Mouse (Mus musculus) embryo, embryonic 10 days (tissue): ENCODE data around the gene Abcb6.

Experiments
- DNase-seq: peaks from one replicate; pipeline ENCODE4 v3.0.0-alpha.2; 2015; ENCODE audit warnings: low spot score

Abcb6 gene

DNA sequence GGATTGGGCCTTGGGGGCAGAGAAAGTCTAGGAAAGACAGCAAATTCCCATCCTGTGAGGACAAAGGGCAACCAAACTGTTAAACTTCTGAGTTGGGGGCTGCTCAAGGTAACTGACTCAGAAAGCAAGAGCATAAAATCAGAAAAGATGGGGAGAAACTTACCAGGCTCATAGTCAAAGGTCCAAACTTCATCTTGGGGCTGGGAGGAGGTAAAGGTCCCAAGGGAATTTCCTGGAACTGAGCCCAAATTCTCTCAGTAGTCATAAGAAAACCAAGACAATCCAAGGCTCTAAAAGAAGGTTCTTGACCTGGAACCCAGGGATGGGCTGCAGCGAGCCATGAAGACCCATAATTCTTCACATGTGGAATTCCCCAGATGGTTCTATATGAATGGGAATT, 21.0 kb upstream of the Abcb6 start:
- no peak for DNase-seq

DNA sequence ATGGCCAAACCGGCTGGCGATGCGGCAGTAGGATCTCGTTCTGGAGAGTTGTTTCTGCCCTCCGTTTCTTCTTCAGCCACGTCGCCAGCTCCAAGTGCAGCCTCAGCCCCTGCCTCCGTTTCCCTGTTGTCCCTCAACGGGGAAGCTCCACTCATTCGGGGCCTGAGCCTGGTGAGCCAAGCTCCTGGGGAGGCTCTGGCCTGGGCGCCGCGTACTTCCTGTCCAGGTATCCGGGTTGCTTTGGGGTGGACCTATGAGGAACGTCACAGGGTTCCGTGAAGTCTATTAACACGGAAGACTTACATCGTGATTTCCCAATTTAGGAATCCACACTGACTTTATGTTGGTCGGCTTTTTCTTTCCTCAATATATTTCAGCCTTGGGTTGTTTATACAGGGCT, 12.3 kb upstream of the Abcb6 start:
- DNase-seq = peak; percentile 40

DNA sequence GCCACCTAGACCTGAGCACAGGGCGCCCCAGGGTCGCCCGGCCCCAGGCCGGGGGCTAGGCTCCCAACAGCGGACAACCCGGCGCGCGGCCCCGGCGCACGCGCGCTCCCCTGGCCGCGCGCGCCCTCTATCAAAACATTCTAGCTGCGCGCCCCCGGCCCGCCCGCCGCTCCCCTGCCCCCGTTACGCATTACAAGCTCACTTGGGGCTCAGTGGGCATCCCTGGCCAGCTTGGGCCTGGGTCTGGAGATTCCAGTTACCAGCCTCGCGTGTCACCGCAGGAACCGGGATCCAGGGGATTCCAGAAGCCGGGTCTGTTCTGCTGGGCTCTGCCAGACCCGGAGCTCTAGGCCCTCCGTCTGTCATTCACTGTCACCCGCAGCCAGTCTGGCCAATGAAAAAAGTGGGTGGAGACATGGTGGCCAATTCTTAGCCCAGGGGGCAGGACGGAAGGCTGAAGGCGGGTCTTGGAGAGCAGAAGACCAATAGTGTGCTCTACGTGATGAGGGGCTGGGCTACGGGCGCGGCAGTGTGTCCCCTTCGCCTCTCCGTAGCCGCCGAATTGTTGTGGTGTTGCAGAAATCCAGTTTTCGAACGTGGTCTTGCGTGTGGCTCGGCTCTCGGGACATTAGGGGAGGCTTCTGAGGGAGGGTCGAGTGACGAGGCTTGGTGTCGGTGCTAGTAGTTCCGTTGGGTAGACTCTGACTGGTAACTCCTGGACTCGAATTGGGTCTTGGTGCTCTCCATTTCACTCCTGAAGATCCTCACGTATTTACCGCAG, 11.6 kb upstream of the Abcb6 start, which contains the start of the genes Ankzf1 and Atg9a:
Gene Ankzf1 (plus strand): TSS at position 530 of the 781 bp plus-strand sequence.
Gene Atg9a (minus strand): TSS at position 575 of the 781 bp plus-strand sequence.
- DNase-seq = peak; percentile 98

DNA sequence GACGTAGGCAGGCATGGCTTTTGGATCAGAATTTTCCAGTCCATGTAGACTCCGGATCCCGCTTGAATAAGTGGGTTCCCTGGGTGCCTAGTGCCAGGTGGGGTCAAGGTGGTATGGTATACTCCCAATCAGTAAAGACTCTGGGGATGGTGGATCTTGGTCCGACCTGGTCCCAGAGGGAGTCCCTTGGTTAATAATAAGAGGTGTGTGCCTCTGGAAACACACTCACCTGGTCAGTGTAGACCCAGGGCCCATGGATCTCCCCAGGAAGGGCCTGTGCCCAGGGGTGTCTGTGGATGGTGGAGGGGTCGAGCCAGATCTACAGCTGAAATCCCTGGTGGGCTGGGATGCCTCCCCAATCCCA, 11.0 kb upstream of the Abcb6 start:
- DNase-seq = no peak

DNA sequence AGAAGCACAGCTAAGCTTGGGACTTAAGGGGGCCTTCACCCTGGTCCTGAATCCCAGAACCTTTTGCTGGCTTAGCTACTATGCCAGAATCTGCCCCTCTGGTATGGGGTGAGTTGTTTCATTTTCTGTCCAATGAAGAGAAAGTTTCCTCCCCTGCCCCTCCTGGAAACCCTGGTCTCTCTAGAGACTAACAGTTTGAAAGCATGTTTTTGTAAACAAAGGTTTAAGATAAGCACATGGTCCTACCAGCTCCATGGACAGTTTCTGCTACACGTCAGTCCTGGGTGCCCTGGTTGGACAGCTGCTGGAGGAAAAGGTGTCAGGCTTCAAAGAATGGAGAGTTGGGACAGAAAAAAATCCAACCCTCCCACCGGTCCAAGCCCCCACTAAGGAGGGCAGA, 10.4 kb upstream of the Abcb6 start:
- DNase-seq = no peak

DNA sequence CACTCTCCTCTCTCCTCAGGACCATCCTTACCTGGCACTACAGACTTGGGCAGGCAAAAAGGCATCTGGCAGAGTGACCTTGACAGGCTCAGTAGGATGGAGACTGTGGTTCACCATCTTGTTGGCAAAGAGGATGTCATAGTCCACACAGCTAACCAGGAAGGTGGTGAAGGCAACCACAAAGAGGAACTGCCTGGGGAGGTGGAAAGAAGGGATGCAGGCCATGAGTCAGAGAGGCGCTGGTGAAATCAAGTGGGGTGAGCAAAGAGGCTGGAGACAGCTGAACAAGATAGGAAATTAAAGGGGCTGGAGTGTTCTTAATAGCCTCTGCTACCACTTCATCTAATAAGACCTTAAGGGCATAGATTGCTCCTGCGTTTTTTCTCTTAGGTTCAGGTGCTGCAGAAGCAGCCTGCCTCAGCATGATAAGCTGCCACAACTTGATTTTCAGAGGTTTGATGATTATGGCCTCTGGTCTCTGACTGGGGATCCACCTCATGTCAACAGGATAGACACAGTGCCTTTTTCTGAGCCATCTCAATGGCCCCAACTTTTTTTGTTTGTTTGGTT, 7.8 kb upstream of the Abcb6 start:
- DNase-seq = no peak

DNA sequence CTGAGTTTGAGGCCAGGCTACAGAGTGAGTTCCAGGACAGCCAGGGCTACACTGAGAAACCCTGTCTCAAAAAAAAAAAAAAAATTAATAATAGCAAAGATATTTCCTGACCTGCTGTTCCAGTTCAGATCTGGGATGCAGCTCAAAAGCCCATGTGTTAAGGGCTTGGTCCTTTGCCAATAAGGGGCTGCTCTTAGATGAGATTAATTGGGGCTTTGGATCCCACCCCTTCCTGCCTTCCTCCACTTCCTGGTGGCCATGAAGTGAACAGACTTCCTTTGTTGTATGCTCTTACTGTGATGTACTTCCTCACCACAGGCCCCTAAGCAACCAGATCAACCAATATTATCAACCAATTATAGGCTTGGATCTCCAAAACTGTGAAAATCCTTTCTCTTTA, 6.9 kb upstream of the Abcb6 start:
- no peak for DNase-seq

DNA sequence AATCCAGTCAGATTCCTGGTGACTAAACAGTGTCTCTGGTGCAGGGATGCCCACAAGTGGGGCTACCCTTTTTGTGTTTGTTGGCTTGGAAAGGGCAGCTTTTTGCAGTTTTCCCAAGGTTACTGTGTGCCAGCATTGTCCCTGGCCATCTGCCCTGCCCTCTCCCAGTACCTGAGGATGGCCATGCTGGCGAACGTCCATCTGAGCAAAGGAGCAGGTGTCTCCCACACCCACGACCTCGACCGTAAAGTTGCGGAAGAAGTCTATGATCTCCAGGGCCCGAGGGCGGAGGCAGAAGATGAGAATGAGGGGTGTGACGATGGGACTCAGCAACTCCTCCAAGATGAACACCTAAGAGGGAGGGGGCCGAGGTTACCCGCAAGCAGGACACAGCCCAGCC, 5.3 kb upstream of the Abcb6 start:
- no peak for DNase-seq

DNA sequence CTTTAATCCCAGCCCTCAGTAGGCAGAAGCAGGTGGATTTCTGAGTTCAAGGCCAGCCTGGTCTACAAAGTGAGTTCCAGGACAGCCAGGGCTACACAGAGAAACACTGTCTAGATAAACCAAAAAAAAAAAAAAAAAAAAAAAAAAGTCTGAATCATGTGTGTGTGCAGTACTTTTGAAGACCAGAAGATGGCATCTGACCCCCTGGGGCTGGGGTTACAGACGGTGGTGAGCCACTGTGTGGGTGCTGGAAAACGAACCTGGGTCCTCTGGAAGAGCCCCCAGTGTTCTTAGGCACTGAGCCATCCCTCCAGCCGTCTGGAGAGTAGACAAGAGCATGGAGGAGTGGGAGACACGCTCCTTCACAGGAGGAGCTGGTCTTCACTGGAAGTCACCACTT, 2.0 kb upstream of the Abcb6 start:
- no peak for DNase-seq

DNA sequence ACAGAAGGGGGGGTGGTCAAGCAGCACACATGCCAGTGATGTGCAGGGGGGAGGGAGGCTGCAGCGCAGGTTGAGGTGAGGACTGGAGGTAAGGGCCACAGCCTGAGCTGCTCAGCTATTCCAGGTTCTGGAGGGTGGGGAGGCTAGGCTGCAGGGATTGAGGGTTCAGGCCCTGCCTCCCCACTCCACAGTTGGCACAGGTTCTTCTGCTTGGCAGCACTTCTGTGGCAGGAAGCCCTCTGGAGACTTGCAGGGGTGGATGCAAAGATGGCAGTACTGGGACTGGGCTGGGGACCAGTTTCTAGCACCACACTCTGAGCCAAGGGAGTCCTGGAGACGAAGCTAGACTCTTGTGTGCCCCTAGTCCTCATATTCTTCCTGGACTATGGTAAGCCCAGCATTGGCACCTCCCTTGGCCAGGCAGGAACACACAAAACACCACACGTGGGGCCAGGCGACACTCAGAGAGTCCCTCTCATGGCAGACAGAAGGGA, 1.2 kb upstream of the Abcb6 start:
- no peak for DNase-seq

DNA sequence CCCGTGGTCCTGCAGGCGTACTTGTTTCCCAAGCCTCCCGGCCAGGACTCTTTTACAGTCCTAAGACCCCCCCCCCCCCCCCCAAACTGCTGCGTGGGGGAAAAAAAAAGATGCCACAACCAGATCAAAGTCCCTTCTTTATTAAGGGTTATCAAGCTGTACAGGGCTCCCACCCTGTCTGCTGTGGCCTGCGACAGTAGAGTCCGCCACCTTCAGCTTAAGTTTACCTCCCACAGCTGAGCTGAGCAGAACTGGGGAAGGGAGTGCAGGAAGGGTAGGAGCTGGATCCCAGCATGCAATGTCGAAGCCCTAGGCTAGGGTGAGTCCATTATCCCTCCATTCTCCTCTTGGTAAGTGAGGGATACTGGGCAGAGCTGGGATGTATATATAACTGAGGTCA, 549 bp upstream of the Abcb6 start:
- no peak for DNase-seq

DNA sequence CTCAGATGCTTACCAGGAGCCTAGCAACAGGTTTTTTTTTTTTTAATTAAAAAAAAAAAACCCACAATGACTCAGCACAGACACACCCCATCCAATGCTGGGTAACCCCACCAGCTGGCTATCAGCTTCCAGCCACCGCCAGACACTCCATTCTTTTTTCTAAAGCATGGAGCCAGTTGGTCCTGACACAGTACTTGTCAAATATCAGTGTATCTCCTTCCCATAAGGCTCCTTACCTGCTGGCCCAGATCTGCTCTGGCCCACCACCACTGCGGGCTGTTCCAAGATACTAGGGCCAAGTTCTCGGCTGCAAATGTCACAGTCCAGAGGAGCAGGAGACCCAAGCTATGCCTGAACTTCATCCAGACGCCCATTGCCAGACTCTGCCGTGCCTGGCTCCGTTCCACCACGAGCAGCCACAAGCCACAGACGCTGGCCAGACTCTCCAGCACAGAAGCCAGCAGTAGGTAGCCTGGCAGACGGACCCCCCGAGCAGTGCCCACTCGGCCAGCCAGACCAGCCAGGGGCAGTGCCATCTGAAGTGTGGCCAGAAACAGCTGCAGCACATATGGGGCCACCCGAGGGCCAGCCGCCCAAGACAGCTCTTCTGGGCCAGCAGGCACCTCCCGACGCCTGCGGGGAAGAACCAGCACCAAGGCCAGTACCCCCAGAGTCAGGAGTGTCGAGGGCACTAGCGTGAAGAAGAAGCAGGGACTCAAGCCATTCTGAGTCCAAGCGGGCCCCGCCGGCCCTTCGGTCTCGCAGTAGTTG, 673 bp downstream of the Abcb6 start:
- no peak for DNase-seq

DNA sequence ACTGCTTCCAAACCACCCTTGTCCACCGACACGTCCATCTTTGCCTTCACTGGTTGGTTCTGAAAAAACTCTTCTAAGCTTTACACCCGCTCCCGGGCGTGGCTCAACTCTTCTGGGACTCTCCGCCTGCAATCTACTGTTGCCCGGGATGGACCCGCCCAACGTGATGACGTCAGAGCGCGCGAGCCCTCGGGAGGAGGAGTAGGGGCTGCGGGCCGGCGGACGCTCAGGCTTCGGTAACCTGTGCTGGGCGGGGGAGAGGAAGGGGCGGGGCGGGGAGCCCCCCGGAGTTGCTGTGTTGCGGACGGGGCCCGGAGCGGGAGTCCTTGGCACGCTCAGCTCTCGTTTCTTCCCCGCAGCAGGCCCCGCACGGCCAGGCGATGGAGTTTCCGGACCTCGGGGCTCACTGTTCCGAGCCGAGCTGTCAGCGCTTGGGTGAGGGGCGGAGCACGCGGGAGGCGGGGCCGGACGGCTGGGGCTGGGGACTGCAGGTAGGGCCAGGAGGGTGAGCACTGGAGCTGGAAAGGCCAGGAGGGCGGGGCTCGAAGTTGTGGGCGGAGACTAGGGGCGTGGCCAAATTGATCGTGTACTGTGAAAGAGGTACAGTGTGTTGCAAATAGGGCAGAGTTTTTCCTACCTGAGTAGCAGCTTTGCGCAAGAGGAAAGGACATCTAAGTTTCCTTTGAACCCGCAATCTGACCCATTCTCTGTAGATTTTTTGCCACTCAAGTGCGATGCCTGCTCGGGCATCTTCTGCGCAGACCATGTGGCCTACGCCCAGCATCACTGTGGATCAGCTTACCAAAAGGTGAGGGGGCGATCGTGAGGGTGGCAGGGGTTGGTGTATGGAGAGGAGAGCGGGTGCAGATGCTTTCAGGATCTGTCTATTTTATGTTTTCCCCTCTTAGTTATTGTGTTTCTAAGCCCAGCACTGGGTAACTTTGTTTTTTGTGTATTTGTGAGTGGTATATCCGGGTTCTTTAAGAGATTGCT, 11.4 kb downstream of the Abcb6 start, which contains the start of gene Zfand2b:
Gene Zfand2b (plus strand): TSS at position 175 of the 993 bp plus-strand sequence.
- DNase-seq = peak; percentile 98

DNA sequence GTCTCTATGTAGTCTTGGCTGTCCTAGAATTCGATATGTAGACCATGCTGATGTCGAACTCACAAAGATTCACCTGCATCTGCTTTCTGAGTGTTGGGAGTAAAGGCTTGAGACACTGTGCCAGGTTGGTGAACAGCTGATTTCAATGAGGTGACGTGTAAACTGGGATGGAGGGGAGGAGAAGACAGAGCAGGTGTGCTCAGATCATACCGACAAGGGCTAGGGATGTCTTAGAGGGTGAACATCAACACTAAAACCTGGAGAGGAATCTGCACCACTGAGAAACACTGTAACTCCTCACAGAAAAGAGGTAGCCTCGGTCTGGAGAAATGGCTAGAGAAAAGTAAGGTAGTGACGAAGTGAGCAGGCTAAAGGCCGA, 12.1 kb downstream of the Abcb6 start:
- DNase-seq = no peak

DNA sequence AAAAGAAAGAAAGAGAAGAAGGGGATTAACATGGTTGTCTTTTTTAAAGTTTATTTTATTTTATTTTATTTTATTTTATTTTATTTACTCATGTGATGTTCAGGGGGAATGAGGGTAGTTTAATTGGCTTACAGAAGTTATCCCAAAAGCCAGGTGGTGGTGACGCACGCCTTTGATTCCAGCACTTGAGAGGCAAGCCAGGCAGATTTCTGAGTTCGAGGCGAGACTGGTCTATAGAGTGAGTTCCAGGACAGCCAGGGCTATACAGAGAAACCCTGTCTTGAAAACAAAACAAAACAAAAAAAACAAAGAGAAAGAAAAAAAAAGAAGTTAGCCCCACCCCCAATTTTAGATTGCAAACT, 20.0 kb downstream of the Abcb6 start:
- DNase-seq = no peak

DNA sequence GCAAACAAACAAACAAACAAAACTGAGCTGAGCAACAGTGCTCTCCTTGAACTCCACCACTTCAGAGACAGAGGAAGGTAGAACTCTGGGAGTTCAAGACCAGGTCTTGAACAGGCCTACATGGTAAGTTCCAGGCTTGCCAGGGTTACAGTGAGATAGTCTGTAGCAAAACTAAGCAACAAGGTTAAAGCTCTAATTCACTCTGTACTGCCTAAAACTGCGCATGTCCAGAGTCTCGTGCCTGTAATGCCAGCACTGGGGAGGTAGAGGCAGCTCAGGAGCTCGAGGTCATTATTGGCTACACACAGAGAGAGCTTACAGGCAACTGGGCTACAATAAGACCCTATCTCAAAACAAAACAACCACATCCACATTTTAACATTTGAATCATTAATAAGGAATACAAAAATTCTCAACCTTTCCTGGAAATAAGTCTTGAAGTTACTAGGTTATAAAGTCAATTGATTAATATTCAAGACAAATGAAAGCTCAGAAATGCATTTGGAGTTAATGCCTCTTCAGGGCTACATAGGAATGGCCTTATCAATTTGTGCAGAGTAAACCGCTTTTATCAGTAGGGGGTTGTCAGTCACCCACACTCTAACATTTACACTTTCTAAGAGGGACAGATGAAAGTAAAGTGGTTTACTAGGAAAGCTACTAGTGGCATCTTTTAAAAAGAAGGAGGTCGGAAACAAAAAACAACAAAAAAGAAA, 20.5 kb downstream of the Abcb6 start:
- no peak for DNase-seq

DNA sequence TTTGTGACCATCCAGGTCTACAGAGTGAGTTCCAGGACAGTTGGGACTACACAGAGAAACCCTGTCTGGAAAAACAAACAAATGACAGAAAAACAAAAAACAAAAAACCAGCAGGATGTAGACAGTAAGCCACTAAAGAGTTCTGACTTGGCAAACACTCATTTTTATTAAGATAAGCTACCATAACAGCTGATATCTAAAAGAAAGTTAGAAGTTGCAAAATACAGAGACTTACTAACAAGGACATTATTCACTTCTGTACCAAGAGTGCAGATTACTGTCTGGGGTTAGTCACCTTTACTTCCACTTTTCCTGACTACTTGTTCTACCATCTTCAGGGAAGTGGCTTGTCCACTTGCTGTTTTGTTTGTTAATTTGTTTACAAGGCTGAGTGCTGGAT, 21.2 kb downstream of the Abcb6 start:
- DNase-seq = no peak

DNA sequence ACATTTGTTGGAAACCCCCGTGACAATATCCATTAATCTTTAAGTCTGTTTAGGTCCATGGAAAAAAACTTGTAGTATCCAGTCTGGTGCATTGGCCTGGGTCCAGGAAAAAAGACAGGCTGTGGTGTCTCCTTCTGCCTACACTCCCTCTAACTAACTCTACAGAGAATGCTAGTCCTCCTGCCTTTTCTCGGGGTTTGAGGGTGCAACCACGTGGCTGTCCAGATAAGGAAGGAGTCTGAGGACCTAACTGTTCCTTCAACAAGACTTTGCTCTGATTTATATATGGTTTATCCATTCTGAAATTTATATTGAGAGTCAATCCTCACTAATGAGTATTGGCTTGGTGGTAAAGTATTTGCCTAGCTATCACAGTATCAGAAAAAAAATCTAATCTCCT, 24.4 kb downstream of the Abcb6 start:
- no peak for DNase-seq

DNA sequence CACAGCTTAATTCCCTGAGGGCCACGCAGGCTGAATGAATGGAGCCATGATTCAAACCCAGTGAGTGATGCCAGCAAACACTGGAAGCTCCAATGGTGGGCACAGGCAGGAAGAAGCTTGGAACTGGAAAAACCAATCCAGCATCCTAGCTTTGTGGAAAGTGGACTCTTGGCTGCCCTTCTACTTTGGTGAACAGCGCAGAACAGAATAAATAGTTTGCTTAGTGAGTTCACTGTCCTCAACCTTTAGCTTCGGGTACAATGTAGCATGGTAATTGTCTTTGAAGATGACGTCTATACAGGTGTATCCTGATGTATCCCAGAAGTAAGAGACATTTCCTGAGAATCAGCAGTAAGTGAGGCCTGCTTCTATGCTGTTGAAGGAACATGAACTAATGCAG, 31.5 kb downstream of the Abcb6 start:
- DNase-seq = no peak

DNA sequence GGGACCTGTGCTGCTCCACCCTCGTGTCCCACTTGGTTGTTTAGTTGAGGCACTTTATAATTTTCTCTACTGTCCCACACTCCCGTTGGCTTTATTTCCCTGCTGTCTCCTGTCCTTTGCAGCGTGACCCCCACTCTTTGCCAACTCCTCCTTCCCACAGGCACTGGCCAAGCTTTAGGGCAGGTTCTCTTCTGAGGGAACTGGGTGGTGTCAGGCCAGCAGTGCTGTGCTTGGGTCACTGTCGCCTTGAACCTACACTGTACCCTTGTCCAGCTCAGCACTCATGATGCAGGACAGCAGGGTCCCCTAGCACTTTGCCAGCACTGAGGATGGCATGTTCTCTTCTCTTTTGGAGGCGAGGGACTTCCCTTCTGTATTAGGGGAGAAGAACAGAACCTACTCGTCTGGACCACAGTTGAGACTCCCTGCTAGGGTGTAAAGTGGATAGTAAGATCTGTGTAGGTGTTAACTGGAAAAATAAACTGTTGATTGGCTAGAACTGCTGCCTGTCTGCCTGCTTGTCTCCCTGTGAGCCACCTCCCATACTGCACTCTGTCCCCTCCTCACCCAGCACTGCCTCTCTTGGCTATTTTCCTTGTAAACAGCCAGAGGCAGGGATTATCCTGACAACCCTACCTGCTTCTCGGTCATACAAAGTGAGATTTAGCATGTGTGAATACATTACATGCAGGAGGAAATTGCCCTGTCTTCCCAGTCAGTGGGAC, 32.6 kb downstream of the Abcb6 start:
- DNase-seq = no peak
